Mouse (Mus musculus) ES-Bruce4 (cell line): ENCODE data around the gene Zcchc24.

Experiments used
- CTCF ChIP-seq: IDR thresholded peaks from one replicate; pipeline ENCODE4 v1.8.1; 2011; ENCODE audit warnings: low read depth, low read length
- EP300 ChIP-seq: IDR thresholded peaks from 2 replicates; pipeline ENCODE4 v1.6.1; 2011; ENCODE audit warnings: low read depth, low read length; ENCODE audit not compliant: insufficient read depth
- POLR2A ChIP-seq: IDR thresholded peaks from one replicate; pipeline ENCODE4 v1.8.1; 2011; ENCODE audit warnings: low read length; ENCODE audit not compliant: insufficient read depth

GRCm38 (mm10) chr14:25745365-25746184 lies 23.3 kb downstream of the Zcchc24 start:
- TF ChIP-seq POLR2A, result no peak
- TF ChIP-seq CTCF, result no peak
- TF ChIP-seq EP300, result no peak
